Mouse (Mus musculus) heart, embryonic 14.5 days (tissue): ENCODE measurements at regions not wholly inside any gene's neighbourhood (a gene's known extent, or its start where the extent isn't known, plus 50 kb on each side); places are given as distances from the start of the nearest gene placed in this dataset.
"Not testable (repeated sequence)": the region's sequence is repeated elsewhere in the genome, so short reads cannot be mapped to it uniquely, and the experiment has no call there.

Experiments used
- ATAC-seq: fragments of 200-750 bp; cut with Nextera tagmentation; 2 replicates; pipeline ENCODE4 v1.8.0; 2017; ENCODE audit warnings: low read depth, moderate TSS enrichment; ENCODE audit not compliant: insufficient number of reproducible peaks, insufficient read depth, low FRiP score
- H3K27ac ChIP-seq, 2 experiments: fragments of 200-500 bp in 1 of 2; fragments of 300-500 bp in 1 of 2; sonication (generic) in 1 of 2; replicated peaks in 1 of 2; 2 replicates each; pipeline ENCODE4 v1.5.1; 2012 to 2014; ENCODE audit warnings: low read depth in 2 of 2, low read length in 2 of 2, control low read depth in 1 of 2, mild to moderate bottlenecking in 1 of 2, mixed read lengths in 1 of 2; ENCODE audit not compliant: control insufficient read depth in 1 of 2, insufficient read depth in 1 of 2
- H3K27me3 ChIP-seq: fragments of 300-500 bp; sonication (generic); 2 replicates; pipeline ENCODE4 v1.6.1; 2014; ENCODE audit warnings: mild to moderate bottlenecking, low read length, control low read depth; ENCODE audit not compliant: control insufficient read depth, insufficient read depth
- H3K36me3 ChIP-seq: fragments of 300-500 bp; sonication (generic); 2 replicates; pipeline ENCODE4 v1.6.1; 2014; ENCODE audit warnings: mild to moderate bottlenecking, control low read depth, low read length, mixed read lengths; ENCODE audit not compliant: control insufficient read depth, insufficient read depth
- H3K4me1 ChIP-seq, 2 experiments: fragments of 200-500 bp in 1 of 2; fragments of 300-500 bp in 1 of 2; sonication (generic) in 1 of 2; 2 replicates each; pipeline ENCODE4 v1.6.1; 2012 to 2014; ENCODE audit warnings: low read length in 2 of 2, control low read depth in 1 of 2, mixed read lengths in 1 of 2; ENCODE audit not compliant: control insufficient read depth in 2 of 2, insufficient read depth in 2 of 2
- H3K4me2 ChIP-seq: fragments of 300-500 bp; sonication (generic); 2 replicates; pipeline ENCODE4 v1.6.1; 2014; ENCODE audit warnings: mild to moderate bottlenecking, low read length
- H3K4me3 ChIP-seq, 2 experiments: fragments of 200-500 bp in 1 of 2; fragments of 300-500 bp in 1 of 2; sonication (generic) in 1 of 2; 2 replicates each; pipeline ENCODE4 v1.5.1; 2012 to 2014; ENCODE audit warnings: low read length in 2 of 2, mild to moderate bottlenecking in 2 of 2, control low read depth in 1 of 2, low read depth in 1 of 2, moderate library complexity in 1 of 2; ENCODE audit not compliant: control insufficient read depth in 1 of 2, insufficient read depth in 1 of 2
- H3K9ac ChIP-seq: fragments of 300-500 bp; sonication (generic); 2 replicates; pipeline ENCODE4 v1.6.1; 2014; ENCODE audit warnings: mild to moderate bottlenecking, low read length
- H3K9me3 ChIP-seq: fragments of 300-500 bp; sonication (generic); 2 replicates; pipeline ENCODE4 v1.6.1; 2016; ENCODE audit warnings: low read length, control low read depth; ENCODE audit not compliant: control insufficient read depth
- WGBS: fragments of 180-500 bp; shearing (Covaris S2); extraction: QIAGEN DNeasy Blood & Tissue Kit; methylation state at CpG from one replicate; pipeline ENCODE4 v1.1.7; 2014; 5-methylcytosine and 5-hydroxymethylcytosine counted together

GRCm38 (mm10) chr7:111877591-111877990, 97.8 kb upstream of the Galnt18 start:
- Histone ChIP-seq H3K36me3 (no peaks in the 10 kb centered on the region), H3K9ac (no peak overlapping the region), H3K4me1 (peaks cover 3 to 4% of the 10 kb centered on the region in 2 experiments; a peak in 1 of 4 replicates), H3K27ac (no peak overlapping the region), H3K4me3 (no peak overlapping the region), H3K4me2 (no peak overlapping the region), H3K9me3 (no peaks in the 10 kb centered on the region), H3K27me3 (no peaks in the 10 kb centered on the region)
- WGBS, result 93% methylated on average over 1 of the region's 1 CpGs
- ATAC-seq, result no peak

GRCm38 (mm10) chr7:111875949-111876348, 96.2 kb upstream of the Galnt18 start:
- Histone ChIP-seq H3K27ac (no peak overlapping the region), H3K4me3 (no peak overlapping the region), H3K4me1 (peaks cover 3 to 4% of the 10 kb centered on the region in 2 experiments; a peak in 1 of 4 replicates), H3K9ac (no peak overlapping the region), H3K4me2 (no peak overlapping the region), H3K9me3 (no peaks in the 10 kb centered on the region), H3K27me3 (no peaks in the 10 kb centered on the region), H3K36me3 (no peaks in the 10 kb centered on the region)
- WGBS, result 86% methylated on average over 1 of the region's 1 CpGs
- ATAC-seq, result no peak

DNA sequence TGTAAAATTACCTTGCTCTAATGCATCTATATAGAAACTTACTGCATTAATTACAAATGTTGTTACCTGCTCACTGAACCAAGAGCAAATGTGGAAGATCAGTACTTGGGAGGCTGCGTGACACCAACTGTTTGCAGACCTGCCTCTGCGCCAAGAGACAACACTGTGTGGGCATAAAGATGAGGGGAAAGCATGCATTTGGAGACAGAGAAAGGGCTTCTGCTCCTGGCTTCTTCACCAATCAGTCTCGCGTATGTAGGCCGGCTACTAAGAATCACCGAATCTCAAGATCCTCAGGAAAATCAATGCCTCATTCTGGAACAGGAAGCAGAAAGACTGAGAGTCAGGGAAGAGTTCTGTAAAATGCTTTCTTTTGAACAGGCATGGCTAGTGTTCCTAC, 89.6 kb upstream of the Galnt18 start:
- no peak for ATAC-seq
- H3K27ac ChIP-seq, result no peak overlapping the region
- H3K9ac ChIP-seq, result no peak overlapping the region
- no peak overlapping the region for H3K4me2 ChIP-seq
- no peaks in the 10 kb centered on the region for H3K4me1 ChIP-seq
- H3K4me3 ChIP-seq, result no peak overlapping the region
- no peaks in the 10 kb centered on the region for H3K9me3 ChIP-seq
- H3K36me3 ChIP-seq, result no peaks in the 10 kb centered on the region
- H3K27me3 ChIP-seq, result no peaks in the 10 kb centered on the region
- 91% methylated on average over 6 of the region's 6 CpGs for WGBS

DNA sequence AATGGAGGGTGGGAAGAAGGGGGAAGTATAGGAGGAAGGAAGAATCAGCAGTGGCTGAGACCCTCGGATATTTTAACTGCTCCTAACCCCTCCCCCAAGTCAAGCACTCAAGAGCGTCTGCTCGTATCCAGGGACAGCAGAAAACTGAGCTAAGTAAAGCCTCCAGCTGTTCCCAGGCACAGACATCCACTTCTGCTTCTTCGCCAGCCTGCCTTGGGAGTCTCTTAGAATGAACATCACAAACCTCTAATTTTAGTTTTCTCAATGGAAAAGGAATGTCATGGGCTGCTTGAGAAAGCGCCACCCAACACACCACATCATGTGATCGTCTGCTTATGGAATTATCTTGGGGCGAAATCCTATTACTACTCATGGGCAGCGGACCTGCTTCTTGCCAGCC, 83.3 kb upstream of the Galnt18 start:
- no peaks in the 10 kb centered on the region for H3K9me3 ChIP-seq
- no peaks in the 10 kb centered on the region for H3K36me3 ChIP-seq

GRCm38 (mm10) chr7:111858291-111858690, 78.5 kb upstream of the Galnt18 start:
- H3K4me2 ChIP-seq, H3K27me3 ChIP-seq, H3K36me3 ChIP-seq, H3K4me3 ChIP-seq, ATAC-seq, H3K4me1 ChIP-seq, H3K27ac ChIP-seq, H3K9me3 ChIP-seq, H3K9ac ChIP-seq: not testable (repeated sequence)
- 80% methylated on average over 8 of the region's 8 CpGs for WGBS

More for the DNA sequence above, 83.3 kb upstream of the Galnt18 start:
- no peak for ATAC-seq
- 59% methylated on average over 8 of the region's 8 CpGs for WGBS
- Histone ChIP-seq H3K27ac (no peak overlapping the region), H3K4me2 (no peak overlapping the region), H3K4me3 (no peak overlapping the region), H3K27me3 (no peaks in the 10 kb centered on the region), H3K9ac (no peak overlapping the region), H3K4me1 (no peaks in the 10 kb centered on the region)

- H3K4me2 ChIP-seq, result no peak overlapping the region
- no peaks in the 10 kb centered on the region for H3K4me1 ChIP-seq
- no peak overlapping the region for H3K4me3 ChIP-seq
- no peak for ATAC-seq
- no peaks in the 10 kb centered on the region for H3K36me3 ChIP-seq
- 57% methylated on average over 5 of the region's 5 CpGs for WGBS
- H3K27ac ChIP-seq, result no peak overlapping the region
- H3K9me3 ChIP-seq, result no peaks in the 10 kb centered on the region
- no peak overlapping the region for H3K9ac ChIP-seq
- H3K27me3 ChIP-seq, result no peaks in the 10 kb centered on the region
These were observed 77.2 kb upstream of the Galnt18 start for GRCm38 (mm10) chr7:111856977-111857376.

GRCm38 (mm10) chr7:111855309-111855708, 75.5 kb upstream of the Galnt18 start:
- Histone ChIP-seq H3K4me1 (no peaks in the 10 kb centered on the region), H3K36me3 (no peaks in the 10 kb centered on the region), H3K27me3 (no peaks in the 10 kb centered on the region), H3K9ac (no peak overlapping the region), H3K4me2 (no peak overlapping the region), H3K27ac (no peak overlapping the region), H3K9me3 (no peaks in the 10 kb centered on the region), H3K4me3 (no peak overlapping the region)
- ATAC-seq, result no peak
- WGBS, result 74% methylated on average over 3 of the region's 3 CpGs

GRCm38 (mm10) chr7:111846417-111846816, 66.6 kb upstream of the Galnt18 start:
- H3K27me3 ChIP-seq, result no peaks in the 10 kb centered on the region
- H3K36me3 ChIP-seq, result no peaks in the 10 kb centered on the region
- WGBS, result 25% methylated on average over 1 of the region's 1 CpGs
- H3K4me2 ChIP-seq, result no peak overlapping the region
- H3K27ac ChIP-seq, result no peak overlapping the region
- no peak for ATAC-seq
- H3K9me3 ChIP-seq, result 0 out of 2 replicates have a peak, but pooled peaks cover 4% of the 10 kb centered on the region
- H3K4me1 ChIP-seq, result no peaks in the 10 kb centered on the region
- H3K4me3 ChIP-seq, result no peak overlapping the region
- no peak overlapping the region for H3K9ac ChIP-seq
